Mouse (Mus musculus) ES-E14 (cell line): Measurements from ENCODE around the gene Fsd2. TPM values are rescaled to one million over a fixed set of nuclear protein-coding genes. Genes with fewer than 3 reads are reported as not detected.

ENCODE experiments used
- DNase-seq: peaks from one replicate; pipeline ENCODE4 v3.0.0-alpha.2; 2013; ENCODE audit warnings: low read depth, low spot score
- H3K27ac ChIP-seq: 2 replicates; pipeline ENCODE4 v1.5.1; 2012; ENCODE audit warnings: low read depth, mild to moderate bottlenecking, low read length, moderate library complexity, mixed read lengths; ENCODE audit not compliant: poor library complexity, insufficient read depth, severe bottlenecking
- H3K36me3 ChIP-seq: 2 replicates; pipeline ENCODE4 v1.6.1; 2012; ENCODE audit warnings: mild to moderate bottlenecking, low read length, moderate library complexity, mixed read lengths; ENCODE audit not compliant: control insufficient read depth, poor library complexity, insufficient read depth, severe bottlenecking
- H3K4me1 ChIP-seq, 2 experiments: fragments of 150-350 bp in 1 of 2; sonication (generic) in 1 of 2; 2 replicates each; pipeline ENCODE4 v1.6.1; 2012; ENCODE audit warnings: low read length in 2 of 2, mild to moderate bottlenecking in 1 of 2, mixed read lengths in 1 of 2; ENCODE audit not compliant: control insufficient read depth in 2 of 2, insufficient read depth in 2 of 2, poor library complexity in 1 of 2
- H3K4me3 ChIP-seq, 2 experiments: fragments of 150-350 bp in 1 of 2; sonication (generic) in 1 of 2; 2 replicates each; pipeline ENCODE4 v1.5.1; 2012; ENCODE audit warnings: low read length in 2 of 2, low read depth in 1 of 2, mild to moderate bottlenecking in 1 of 2, mixed read lengths in 1 of 2; ENCODE audit not compliant: insufficient read depth in 1 of 2, poor library complexity in 1 of 2, severe bottlenecking in 1 of 2
- H3K9ac ChIP-seq: 2 replicates; pipeline ENCODE4 v1.6.1; 2012; ENCODE audit warnings: low read depth, mild to moderate bottlenecking, low read length, mixed read lengths; ENCODE audit not compliant: poor library complexity, insufficient read depth, severe bottlenecking
- H3K9me3 ChIP-seq: fragments of 150-350 bp; sonication (generic); 2 replicates; pipeline ENCODE4 v1.6.1; 2012; ENCODE audit warnings: low read depth, mild to moderate bottlenecking, low read length; ENCODE audit not compliant: control insufficient read depth, insufficient read depth
- CHD2 ChIP-seq: IDR thresholded peaks from 2 replicates; pipeline ENCODE4 v1.6.1; 2014; ENCODE audit warnings: mild to moderate bottlenecking, low read depth, low read length, inconsistent platforms
- HCFC1 ChIP-seq: IDR thresholded peaks from 2 replicates; pipeline ENCODE4 v1.6.1; 2012; ENCODE audit warnings: low read length, inconsistent platforms, borderline replicate concordance; ENCODE audit not compliant: insufficient read depth
- MAFK ChIP-seq: IDR thresholded peaks from 2 replicates; pipeline ENCODE4 v1.6.1; 2014; ENCODE audit warnings: mild to moderate bottlenecking, low read depth, low read length, inconsistent platforms; ENCODE audit not compliant: insufficient read depth
- ZC3H11A ChIP-seq: IDR thresholded peaks from 2 replicates; pipeline ENCODE4 v1.6.1; 2012; ENCODE audit warnings: low read depth, mild to moderate bottlenecking, inconsistent platforms, low read length, borderline replicate concordance
- ZNF384 ChIP-seq: IDR thresholded peaks from 2 replicates; pipeline ENCODE4 v1.6.1; 2012; ENCODE audit warnings: low read depth, low read length, inconsistent platforms
- in situ Hi-C, 2 experiments: fragments of 600-800 bp; cut with MboI; formaldehyde crosslinking; loops; one replicate each; pipeline ENCODE4 v1.15.1; 2025; ENCODE audit warnings: low sequenced_read_pairs in 2 of 2, inconsistent platforms in 1 of 2; ENCODE audit not compliant: unreplicated experiment in 2 of 2
- total RNA-seq: library from RNA; depleted of rRNA; stranded (reverse); fragments of 300-350 nt; gene quantifications from 2 replicates; pipeline ENCODE4 v1.2.3, GENCODE M21; 2012

Fsd2 gene
- total RNA-seq, 1 experiment: 0.09 TPM

DNA sequence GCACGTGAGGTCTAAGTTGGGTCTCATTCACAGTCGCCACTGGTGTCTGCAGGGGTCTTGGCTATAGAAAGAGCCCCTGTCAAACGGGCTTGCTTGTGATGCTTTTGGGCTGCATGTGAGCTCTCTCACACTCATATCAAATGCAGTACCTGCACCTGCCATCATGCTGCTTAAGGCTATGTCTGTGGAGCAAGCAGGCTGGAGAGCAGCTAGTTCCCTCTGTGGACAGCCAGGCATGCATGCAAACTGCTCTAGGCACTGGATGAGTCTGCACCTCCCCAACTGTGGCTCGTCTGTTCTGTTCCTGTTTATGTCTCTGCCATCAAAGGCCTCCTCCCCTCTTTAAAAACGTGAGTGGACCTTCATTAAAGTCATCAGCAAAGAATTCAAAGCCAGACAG is 39.7 kb upstream of the Fsd2 start:
- TF ChIP-seq ZNF384: no peak
- TF ChIP-seq MAFK: no peak
- TF ChIP-seq CHD2: no peak
- TF ChIP-seq ZC3H11A: no peak
- TF ChIP-seq HCFC1: no peak
- H3K9me3 ChIP-seq: no peaks in the 10 kb centered on the region
- in situ Hi-C loops: no loop called here
- H3K27ac ChIP-seq: no peak overlapping the region
- no peak overlapping the region for H3K9ac ChIP-seq
- no peak overlapping the region for H3K4me3 ChIP-seq
- no peaks in the 10 kb centered on the region for H3K36me3 ChIP-seq
- peaks cover 0 to 4% of the 10 kb centered on the region in 2 experiments; a peak in 1 of 4 replicates for H3K4me1 ChIP-seq
- DNase-seq: no peak

DNA sequence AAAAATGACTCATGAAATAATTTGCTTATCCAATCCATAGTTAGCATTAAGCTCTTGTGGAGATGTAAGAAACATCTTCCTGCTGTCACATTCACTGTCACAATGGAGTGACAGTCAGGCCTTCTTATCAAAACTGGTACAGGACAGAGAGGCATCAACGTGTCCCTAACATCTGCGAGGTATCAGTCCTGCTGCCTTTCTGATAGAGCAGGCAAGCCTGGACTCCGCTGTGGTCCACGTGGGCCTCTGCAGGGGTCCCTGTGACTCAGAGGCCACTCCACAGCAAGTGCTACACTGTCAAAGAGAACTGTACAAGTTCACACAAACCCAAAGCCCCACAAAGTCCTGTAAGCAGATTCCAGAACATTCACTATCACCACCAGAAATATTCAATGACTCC is 38.7 kb upstream of the Fsd2 start:
- TF ChIP-seq ZC3H11A (no peak), MAFK (no peak), ZNF384 (no peak), CHD2 (no peak), HCFC1 (no peak)
- H3K4me3 ChIP-seq: no peak overlapping the region

DNA sequence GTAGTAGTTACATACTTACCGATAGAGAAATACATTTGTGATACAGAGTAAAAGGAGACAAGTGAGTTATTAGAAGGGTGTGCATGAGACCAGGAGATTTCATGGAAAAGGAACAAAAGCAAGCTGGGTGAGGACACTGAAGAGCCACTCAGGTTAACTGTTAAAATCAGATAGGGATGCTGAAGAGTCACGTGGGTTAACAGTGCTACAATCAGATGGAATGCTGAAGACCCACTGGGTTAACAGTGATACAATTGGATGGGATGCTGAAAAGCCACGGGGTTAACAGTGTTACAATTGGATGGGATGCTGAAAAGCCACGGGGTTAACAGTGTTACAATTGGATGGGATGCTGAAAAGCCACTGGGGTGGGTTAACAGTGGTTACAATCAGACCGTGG is 38.2 kb upstream of the Fsd2 start:
- no peak for TF ChIP-seq HCFC1
- TF ChIP-seq ZC3H11A: no peak
- TF ChIP-seq CHD2: no peak
- TF ChIP-seq ZNF384: no peak
- no peak for TF ChIP-seq MAFK
- no peak for DNase-seq
- no peak overlapping the region for H3K9ac ChIP-seq
- H3K4me3 ChIP-seq: no peak overlapping the region
- H3K9me3 ChIP-seq: no peaks in the 10 kb centered on the region
- H3K36me3 ChIP-seq: no peaks in the 10 kb centered on the region
- in situ Hi-C loops: no loop called here
- peaks cover 0 to 3% of the 10 kb centered on the region in 2 experiments; a peak in 1 of 4 replicates for H3K4me1 ChIP-seq
- H3K27ac ChIP-seq: no peak overlapping the region

More for the DNA sequence above, 38.7 kb upstream of the Fsd2 start:
- no peak overlapping the region for H3K27ac ChIP-seq
- H3K9ac ChIP-seq: no peak overlapping the region
- no peaks in the 10 kb centered on the region for H3K9me3 ChIP-seq
- in situ Hi-C loops: no loop called here
- H3K36me3 ChIP-seq: no peaks in the 10 kb centered on the region
- H3K4me1 ChIP-seq: peaks cover 0 to 4% of the 10 kb centered on the region in 2 experiments; a peak in 1 of 4 replicates
- DNase-seq: no peak

DNA sequence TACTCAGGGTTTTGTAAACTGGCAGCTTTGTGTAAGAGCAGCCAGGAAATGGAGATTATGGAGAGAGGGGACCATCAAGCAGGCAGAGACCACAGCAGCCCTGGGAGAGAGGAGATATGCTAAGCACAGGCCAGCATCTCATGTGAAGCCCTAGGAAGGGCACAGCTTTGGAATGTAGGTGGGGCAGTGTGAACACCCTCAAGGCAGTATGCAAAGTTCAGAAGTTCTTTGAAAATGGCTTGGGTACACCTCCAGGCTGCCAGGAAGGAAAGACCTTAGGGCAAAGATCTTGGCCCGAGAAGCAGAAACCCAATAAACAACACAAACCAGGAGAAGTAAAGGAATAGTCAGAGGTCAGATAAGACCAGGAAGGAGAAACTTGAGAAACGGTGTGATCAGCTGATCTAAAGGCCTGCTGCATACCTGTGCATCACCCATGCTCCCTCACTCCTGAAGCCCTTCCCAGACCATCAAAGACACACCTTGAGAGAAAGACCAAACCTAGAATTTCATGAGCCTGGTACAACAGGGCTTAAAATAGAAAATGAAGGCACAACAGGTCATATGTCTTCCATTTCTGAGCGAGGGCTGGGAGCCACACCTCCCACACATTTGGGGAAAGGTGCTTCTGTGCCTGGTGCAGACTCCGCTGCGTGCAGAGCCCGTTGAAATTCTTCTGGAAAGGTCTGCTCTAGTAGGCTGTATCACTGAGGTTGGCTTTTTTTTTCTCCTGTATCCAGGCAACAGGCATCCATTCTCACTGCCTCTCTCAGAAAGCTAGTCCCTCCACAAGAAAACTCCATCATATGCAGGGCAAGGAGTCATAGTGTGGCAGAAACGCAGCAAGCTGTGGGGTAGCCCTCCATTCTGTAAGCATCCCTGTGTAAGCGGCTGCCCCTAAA is 32.9 kb upstream of the Fsd2 start:
- H3K4me1 ChIP-seq: peaks cover 0 to 3% of the 10 kb centered on the region in 2 experiments; a peak in 1 of 4 replicates
- H3K27ac ChIP-seq: no peak overlapping the region
- H3K36me3 ChIP-seq: peaks cover 32% of the 10 kb centered on the region
- H3K9me3 ChIP-seq: peaks cover 6% of the 10 kb centered on the region
- DNase-seq: peak; percentile 50
- H3K9ac ChIP-seq: no peak overlapping the region
- no peak overlapping the region for H3K4me3 ChIP-seq
- TF ChIP-seq ZNF384 (0 out of 2 replicates have a peak, but pooled peaks have one; percentile 22), ZC3H11A (no peak), CHD2 (no peak)
- in situ Hi-C loops: no loop called here
